Mouse (Mus musculus): ENCODE data around the gene Rbm47. TPM values are rescaled to one million over a fixed set of nuclear protein-coding genes. Genes with fewer than 3 reads are reported as not detected.

Rbm47 gene
- polyA plus RNA-seq, 1 experiment from 2014 or later = 28.5 TPM

- H3K4me1 ChIP-seq = peaks cover 10% of the 10 kb centered on the region
- WGBS = 38% methylated on average over 5 of the region's 5 CpGs
Measured at GRCm38 (mm10) chr5:66153486-66153885, 19.4 kb downstream of the Rbm47 start.

GRCm38 (mm10) chr5:66151301-66152188 is 21.4 kb downstream of the Rbm47 start:
- peak overlapping the region; percentile 75 for H3K9ac ChIP-seq
- WGBS = 13% methylated on average over 37 of the region's 37 CpGs
- peaks cover 10% of the 10 kb centered on the region for H3K4me1 ChIP-seq
- peaks cover 30% of the 10 kb centered on the region for H3K27me3 ChIP-seq
- peak overlapping the region; percentile 57 for H3K4me3 ChIP-seq
- peak; percentile 55; the same call in 1 of the 2 replicates for ATAC-seq (ENCODE audit: borderline replicate concordance, extremely low read depth, low FRiP score, low TSS enrichment)
- H3K4me2 ChIP-seq = peak overlapping the region; percentile 87
- no peaks in the 10 kb centered on the region for H3K9me3 ChIP-seq
- peak overlapping the region; percentile 99 for H3K27ac ChIP-seq
- no peaks in the 10 kb centered on the region for H3K36me3 ChIP-seq

More at GRCm38 (mm10) chr5:66153486-66153885, 19.4 kb downstream of the Rbm47 start:
- Histone ChIP-seq H3K27ac (no peak overlapping the region), H3K27me3 (peaks cover 26% of the 10 kb centered on the region), H3K9ac (no peak overlapping the region), H3K4me3 (no peak overlapping the region), H3K9me3 (no peaks in the 10 kb centered on the region), H3K36me3 (no peaks in the 10 kb centered on the region), H3K4me2 (no peak overlapping the region)
- ATAC-seq (ENCODE audit: borderline replicate concordance, extremely low read depth, low FRiP score, low TSS enrichment) = no peak

- ATAC-seq (ENCODE audit: borderline replicate concordance, extremely low read depth, low FRiP score, low TSS enrichment) = peak; percentile 78; the same call in 1 of the 2 replicates
- whole genome bisulfite sequencing = under 1% methylated on average over 43 of the region's 43 CpGs
- H3K27ac ChIP-seq = peak overlapping the region; percentile 99
Measured at GRCm38 (mm10) chr5:66150706-66151300, 22.1 kb downstream of the Rbm47 start.

GRCm38 (mm10) chr5:66150106-66150705 is 22.7 kb downstream of the Rbm47 start:
- WGBS = 1% methylated on average over 18 of the region's 18 CpGs
- no peak for ATAC-seq (ENCODE audit: borderline replicate concordance, extremely low read depth, low FRiP score, low TSS enrichment)
- peak overlapping the region; percentile 75 for H3K9ac ChIP-seq
- peak overlapping the region; percentile 57 for H3K4me3 ChIP-seq
- no peaks in the 10 kb centered on the region for H3K36me3 ChIP-seq
- H3K27me3 ChIP-seq = peaks cover 30% of the 10 kb centered on the region
- peaks cover 7% of the 10 kb centered on the region for H3K4me1 ChIP-seq
- H3K27ac ChIP-seq = peak overlapping the region; percentile 99
- H3K9me3 ChIP-seq = no peaks in the 10 kb centered on the region
- H3K4me2 ChIP-seq = peak overlapping the region; percentile 87

More at GRCm38 (mm10) chr5:66150706-66151300, 22.1 kb downstream of the Rbm47 start:
- peaks cover 30% of the 10 kb centered on the region for H3K27me3 ChIP-seq
- peaks cover 7% of the 10 kb centered on the region for H3K4me1 ChIP-seq
- peak overlapping the region; percentile 57 for H3K4me3 ChIP-seq
- no peaks in the 10 kb centered on the region for H3K9me3 ChIP-seq
- peak overlapping the region; percentile 75 for H3K9ac ChIP-seq
- no peaks in the 10 kb centered on the region for H3K36me3 ChIP-seq
- H3K4me2 ChIP-seq = peak overlapping the region; percentile 87

- ATAC-seq (ENCODE audit: borderline replicate concordance, extremely low read depth, low FRiP score, low TSS enrichment) = no peak
- Histone ChIP-seq H3K4me1 (peaks cover 7% of the 10 kb centered on the region), H3K4me3 (peak overlapping the region; percentile 57), H3K9me3 (no peaks in the 10 kb centered on the region), H3K9ac (0 out of 2 replicates have a peak overlapping the region, but pooled peaks have one; percentile 29), H3K36me3 (no peaks in the 10 kb centered on the region), H3K27ac (peak overlapping the region; percentile 99; the same call in 1 of the 2 replicates), H3K27me3 (peaks cover 30% of the 10 kb centered on the region), H3K4me2 (peak overlapping the region; percentile 87)
- WGBS = 24% methylated on average over 3 of the region's 3 CpGs
Measured at GRCm38 (mm10) chr5:66149571-66149970, 23.3 kb downstream of the Rbm47 start.

GRCm38 (mm10) chr5:66149111-66149510 is 23.8 kb downstream of the Rbm47 start:
- Histone ChIP-seq H3K27ac (no peak overlapping the region), H3K4me2 (peak overlapping the region; percentile 87), H3K27me3 (peaks cover 30% of the 10 kb centered on the region), H3K9ac (peak overlapping the region; percentile 8; the same call in 1 of the 2 replicates), H3K4me3 (peak overlapping the region; percentile 57), H3K36me3 (no peaks in the 10 kb centered on the region), H3K9me3 (no peaks in the 10 kb centered on the region), H3K4me1 (peaks cover 7% of the 10 kb centered on the region)
- no peak for ATAC-seq (ENCODE audit: borderline replicate concordance, extremely low read depth, low FRiP score, low TSS enrichment)
- 66% methylated on average over 2 of the region's 2 CpGs for WGBS

GRCm38 (mm10) chr5:66147313-66147712 is 25.6 kb downstream of the Rbm47 start:
- H3K4me2 ChIP-seq = no peak overlapping the region
- no peak for ATAC-seq (ENCODE audit: borderline replicate concordance, extremely low read depth, low FRiP score, low TSS enrichment)
- no peak overlapping the region for H3K4me3 ChIP-seq
- H3K9ac ChIP-seq = no peak overlapping the region
- no peak overlapping the region for H3K27ac ChIP-seq
- H3K27me3 ChIP-seq = peaks cover 28% of the 10 kb centered on the region
- WGBS = 91% methylated on average over 3 of the region's 3 CpGs
- no peaks in the 10 kb centered on the region for H3K9me3 ChIP-seq
- no peaks in the 10 kb centered on the region for H3K36me3 ChIP-seq
- peaks cover 7% of the 10 kb centered on the region for H3K4me1 ChIP-seq

GRCm38 (mm10) chr5:66145583-66145982 is 27.3 kb downstream of the Rbm47 start:
- H3K9ac ChIP-seq = no peak overlapping the region
- no peak overlapping the region for H3K4me3 ChIP-seq
- H3K27ac ChIP-seq = no peak overlapping the region
- 80% methylated on average over 5 of the region's 5 CpGs for WGBS
- no peak overlapping the region for H3K4me2 ChIP-seq
- ATAC-seq (ENCODE audit: borderline replicate concordance, extremely low read depth, low FRiP score, low TSS enrichment) = no peak
- H3K36me3 ChIP-seq = no peaks in the 10 kb centered on the region
- no peaks in the 10 kb centered on the region for H3K4me1 ChIP-seq
- no peaks in the 10 kb centered on the region for H3K9me3 ChIP-seq
- H3K27me3 ChIP-seq = peaks cover 12% of the 10 kb centered on the region; the same call in 1 of the 2 replicates

GRCm38 (mm10) chr5:66143093-66144032 is 29.6 kb downstream of the Rbm47 start:
- Histone ChIP-seq H3K4me3 (no peak overlapping the region), H3K27ac (no peak overlapping the region), H3K4me2 (no peak overlapping the region), H3K27me3 (peaks cover 2% of the 10 kb centered on the region; the same call in 1 of the 2 replicates), H3K4me1 (no peaks in the 10 kb centered on the region), H3K9ac (no peak overlapping the region), H3K36me3 (no peaks in the 10 kb centered on the region), H3K9me3 (no peaks in the 10 kb centered on the region)
- no peak for ATAC-seq (ENCODE audit: borderline replicate concordance, extremely low read depth, low FRiP score, low TSS enrichment)
- 70% methylated on average over 14 of the region's 14 CpGs for WGBS

GRCm38 (mm10) chr5:66141474-66141873 is 31.4 kb downstream of the Rbm47 start:
- no peak overlapping the region for H3K4me2 ChIP-seq
- no peaks in the 10 kb centered on the region for H3K27me3 ChIP-seq
- H3K36me3 ChIP-seq = no peaks in the 10 kb centered on the region
- H3K27ac ChIP-seq = no peak overlapping the region
- no peak overlapping the region for H3K9ac ChIP-seq
- 82% methylated on average over 4 of the region's 4 CpGs for WGBS
- no peaks in the 10 kb centered on the region for H3K4me1 ChIP-seq
- H3K4me3 ChIP-seq = no peak overlapping the region
- no peak for ATAC-seq (ENCODE audit: borderline replicate concordance, extremely low read depth, low FRiP score, low TSS enrichment)
- H3K9me3 ChIP-seq = no peaks in the 10 kb centered on the region
